Mouse (Mus musculus) bone marrow, adult 2 months (tissue): ENCODE data around the gene Lins1.

Experiments used
- CTCF ChIP-seq: fragments of 200-500 bp; IDR thresholded peaks from 2 replicates; pipeline ENCODE4 v1.5.1; 2011; ENCODE audit warnings: low read length, control low read depth; ENCODE audit not compliant: control insufficient read depth, insufficient read depth
- POLR2A ChIP-seq: fragments of 200-500 bp; IDR thresholded peaks from 2 replicates; pipeline ENCODE4 v1.6.1; 2011; ENCODE audit warnings: low read depth, mild to moderate bottlenecking, control low read depth, low read length, borderline replicate concordance; ENCODE audit not compliant: control insufficient read depth

- no peak for TF ChIP-seq CTCF
- TF ChIP-seq POLR2A: no peak
These were observed 968 bp upstream of the Lins1 start for GRCm38 (mm10) chr7:66688721-66689120.
